Mouse (Mus musculus): ENCODE measurements around the gene Krt13.

- TF ChIP-seq CTCF (IDR thresholded peaks at IDR 0.05) (no peak), EP300 (IDR thresholded peaks at IDR 0.05) (no peak)
These were observed 47.5 kb downstream of the Krt13 start for GRCm38 (mm10) chr11:100073873-100074272.

Data from lung, postnatal 0 days (tissue).